Mouse (Mus musculus): Measurements from ENCODE around the gene Bspry. TPM values are rescaled to one million over a fixed set of nuclear protein-coding genes. Genes with fewer than 3 reads are reported as not detected.
"Not testable (repeated sequence)": the region's sequence is repeated elsewhere in the genome, so short reads cannot be mapped to it uniquely, and the experiment has no call there.

Gene Bspry
- 1 to 10 TPM; 3.0 to 6.1 TPM for total RNA-seq (2021)
- long read RNA-seq, experiment 1, transcript Bspry-202 (6 exons, 2,167 nt) = major isoform, 5 of 6 reads
- long read RNA-seq, experiment 1, partial matches to known transcripts = 0 of 6 reads
- long read RNA-seq, experiment 1, other reads (novel, unspliced or antisense) = 1 of 6 reads
- long read RNA-seq, experiment 2, partial matches to known transcripts = 0 of 4 reads
- long read RNA-seq, experiment 2, other reads (novel, unspliced or antisense) = 0 of 4 reads

DNA sequence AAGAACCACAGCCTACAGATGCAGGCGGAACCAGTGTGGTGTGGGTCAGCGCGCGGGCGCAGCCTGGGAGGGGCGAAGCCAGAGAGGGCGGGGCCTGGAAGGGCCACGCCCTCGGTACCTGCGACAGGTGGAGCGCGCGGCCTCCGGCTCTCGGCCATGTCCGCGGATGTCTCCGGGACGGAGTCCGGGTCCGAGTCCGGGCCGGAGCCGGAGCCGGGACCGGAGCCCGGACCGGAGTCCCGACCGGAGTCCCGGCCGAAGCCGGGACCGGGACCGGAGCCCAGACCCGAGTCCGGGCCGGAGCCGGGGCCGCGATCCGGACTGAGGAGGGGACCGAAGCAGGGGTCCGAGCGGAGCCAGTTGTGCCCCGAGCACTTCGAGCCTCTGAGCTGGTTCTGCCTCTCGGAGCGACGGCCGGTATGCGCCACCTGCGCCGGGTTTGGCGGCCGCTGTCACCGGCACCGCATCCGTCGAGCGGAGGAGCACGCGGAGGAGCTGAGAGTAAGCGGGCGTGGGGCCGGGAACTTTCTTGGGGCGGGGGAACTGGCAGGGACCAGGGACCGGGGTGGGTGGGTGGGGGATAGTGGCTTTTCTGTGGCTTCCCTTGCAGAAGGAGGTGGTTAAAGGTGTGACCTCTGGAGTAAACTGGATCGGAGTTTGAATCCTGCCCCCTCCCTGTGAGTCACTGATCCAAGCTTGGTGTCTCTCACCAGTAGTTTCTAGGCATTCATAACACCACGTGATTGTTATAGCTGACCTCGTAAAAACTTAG is at the start of gene Bspry:
Gene Bspry (plus strand): TSS at position 117 of the 772 bp plus-strand sequence.
- DNase-seq = peak; percentile 54 to 64

DNA sequence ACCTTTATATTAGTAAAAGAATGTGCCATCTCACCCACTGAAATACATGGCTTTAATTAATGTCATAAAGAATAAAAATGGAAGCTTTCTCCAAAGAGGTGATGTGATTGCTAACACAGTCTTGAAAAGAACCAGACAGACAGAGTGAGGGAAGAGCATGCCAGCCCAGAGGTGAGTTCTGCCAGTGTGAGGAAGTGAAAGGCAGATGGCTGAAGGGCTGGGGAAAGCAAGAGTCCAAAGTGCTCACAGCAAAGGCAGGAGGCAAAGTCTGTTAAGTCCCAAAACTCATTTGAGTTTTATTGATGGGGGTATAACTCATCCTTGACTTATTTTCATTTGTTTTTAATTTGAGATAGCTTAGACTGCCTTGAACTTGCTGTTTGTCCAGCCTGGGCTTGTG is 49.2 kb upstream of the Bspry start:
- no peak for DNase-seq

DNA sequence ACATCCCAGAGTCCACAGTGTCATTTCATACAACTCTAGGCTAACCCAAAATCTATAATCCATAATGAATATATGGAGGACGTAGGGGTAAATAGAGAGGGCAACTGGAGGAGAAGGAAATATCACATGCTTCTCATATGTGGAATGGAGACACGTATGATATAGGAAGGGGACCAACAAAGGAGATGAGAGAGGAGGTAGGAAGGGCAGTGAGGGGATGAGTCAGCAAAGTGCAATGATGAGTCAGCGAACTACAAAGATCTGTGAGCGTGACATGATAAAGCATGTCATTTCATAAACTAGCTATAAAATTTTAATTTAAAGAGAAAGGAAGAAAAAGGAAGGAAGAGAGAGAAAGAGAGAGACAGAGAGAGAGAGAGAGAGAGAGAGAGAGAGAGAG is 48.3 kb upstream of the Bspry start:
- DNase-seq = peak in 1 of 2 experiments; percentile 51

DNA sequence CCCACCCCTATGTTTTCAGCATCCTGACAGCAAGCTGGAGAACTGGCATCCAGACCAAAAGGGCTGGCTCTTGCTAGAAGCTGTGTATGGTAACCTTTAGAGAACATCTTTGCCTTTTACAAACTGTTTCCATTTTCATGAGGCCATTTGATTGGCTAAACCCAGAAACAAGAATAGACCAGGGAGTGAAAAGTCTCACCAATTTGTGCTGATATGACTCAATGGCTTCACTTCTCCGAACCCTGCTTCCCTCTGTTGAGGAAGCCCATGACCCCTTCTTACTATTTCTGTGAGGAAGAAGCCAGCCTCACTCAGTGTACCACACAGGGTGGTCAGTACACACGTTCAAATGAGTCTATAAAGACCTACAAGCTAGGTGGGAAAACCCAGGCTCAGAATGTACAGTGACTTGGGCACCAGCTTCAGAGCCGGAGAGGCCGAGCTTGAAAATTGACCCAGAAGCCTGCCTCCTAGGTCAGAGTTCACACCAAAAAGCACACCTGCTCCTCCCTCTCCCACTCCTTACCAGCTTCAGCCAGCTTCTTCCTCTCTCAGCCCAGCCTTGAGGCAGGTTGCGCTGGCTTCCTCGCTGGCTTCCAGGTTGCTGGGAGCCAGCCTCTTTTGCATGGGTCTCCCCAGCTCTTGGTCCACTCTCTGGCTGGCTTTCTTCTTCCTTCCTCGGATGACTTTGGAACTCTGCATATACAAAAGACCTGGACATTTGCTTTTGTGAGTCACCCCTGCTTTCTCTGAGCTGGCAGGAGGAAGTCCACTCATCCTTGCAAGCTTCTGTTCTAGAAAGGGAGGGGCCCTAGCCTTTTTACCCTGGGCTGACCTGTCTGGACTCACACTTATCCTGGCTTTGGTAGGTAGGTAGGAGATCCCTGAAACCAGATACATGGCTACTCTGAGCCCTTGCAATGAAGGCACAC is 45.6 kb upstream of the Bspry start:
- DNase-seq = peak in 1 of 2 experiments; percentile 31

DNA sequence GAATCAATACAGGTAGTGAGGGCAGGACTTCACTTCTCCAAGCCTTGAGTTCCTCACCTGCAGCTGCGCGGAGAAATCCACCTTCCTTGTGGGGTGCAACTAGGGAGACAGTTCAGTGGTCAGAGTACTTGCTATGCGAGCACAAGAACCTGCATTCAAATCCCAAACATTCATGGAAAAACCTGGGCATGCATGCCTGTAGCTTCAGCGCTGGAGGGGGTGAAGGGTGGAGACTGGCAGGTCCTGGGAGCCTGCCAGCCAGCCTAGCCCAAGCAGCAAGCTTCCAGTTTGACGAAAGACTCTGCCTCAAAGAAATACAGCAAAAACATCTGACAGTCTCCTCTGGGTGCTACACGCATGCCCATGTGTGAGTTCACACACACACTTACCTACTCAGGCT is 44.8 kb upstream of the Bspry start, which contains the start of gene Rnf183:
Gene Rnf183 (minus strand): TSS at position 172 of the 400 bp plus-strand sequence.
- DNase-seq = no peak

DNA sequence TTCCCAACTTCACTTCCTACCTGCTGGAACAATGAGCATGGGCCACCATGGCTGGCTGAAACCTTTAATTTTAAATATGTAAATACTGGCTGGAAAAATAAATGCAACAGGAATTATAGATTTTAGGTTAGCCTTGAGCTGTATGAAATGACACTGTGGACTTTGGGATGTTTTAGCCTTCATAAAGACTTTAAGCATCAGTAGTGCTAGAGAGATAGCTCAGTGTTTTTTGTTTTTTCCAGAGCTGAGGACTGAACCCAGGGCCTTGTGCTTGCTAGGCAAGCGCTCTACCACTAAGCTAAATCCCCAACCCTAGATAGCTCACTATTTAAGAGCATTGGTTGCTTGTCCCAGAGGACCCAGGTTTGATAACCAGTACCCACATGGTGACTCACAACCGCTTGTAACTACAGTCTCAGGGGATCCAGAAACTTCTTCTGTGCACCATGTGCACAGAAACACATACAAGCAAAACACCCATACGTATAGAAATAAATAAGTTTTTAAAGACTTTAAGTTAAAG is 42.5 kb upstream of the Bspry start:
- no peak for DNase-seq

DNA sequence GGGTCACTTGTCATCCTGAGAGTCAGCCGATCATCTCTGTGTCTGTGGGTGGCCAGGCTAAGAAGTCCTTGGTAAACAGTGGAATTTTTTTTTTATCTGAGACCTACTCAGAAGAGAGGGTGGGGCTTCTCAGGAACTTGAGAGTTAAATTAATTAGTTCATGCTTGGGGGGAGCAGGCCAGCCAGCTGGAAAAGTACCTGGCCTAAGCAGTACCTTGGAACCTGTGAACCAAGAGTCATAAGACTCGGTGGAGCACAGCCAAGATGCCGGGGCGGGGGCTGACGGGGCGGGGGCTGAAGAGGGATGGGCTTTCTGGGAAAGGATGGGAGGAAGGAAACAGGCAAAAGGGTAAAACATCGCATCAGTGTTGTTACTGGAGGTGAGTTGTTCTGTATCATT is 42.0 kb upstream of the Bspry start:
- no peak for DNase-seq

DNA sequence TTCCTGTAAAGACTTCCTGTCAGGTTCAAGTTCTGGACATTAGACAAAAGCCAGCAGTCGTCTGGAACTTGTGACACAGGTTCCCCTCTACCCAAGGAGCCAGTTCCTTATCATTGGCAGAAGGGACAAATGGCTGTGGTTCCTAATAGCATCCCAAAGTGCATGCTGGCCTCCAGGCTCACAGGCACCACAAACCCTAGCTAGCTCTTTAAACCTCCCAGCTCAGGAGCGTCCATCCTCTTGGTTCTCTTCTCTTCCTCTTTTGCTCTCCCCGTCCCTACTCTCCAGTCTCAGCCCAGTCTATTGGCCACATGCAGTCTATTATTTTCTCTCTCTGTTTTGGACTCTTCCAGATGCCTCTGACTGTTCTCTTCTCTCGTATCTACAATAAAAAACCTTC is 40.1 kb upstream of the Bspry start:
- DNase-seq = no peak

DNA sequence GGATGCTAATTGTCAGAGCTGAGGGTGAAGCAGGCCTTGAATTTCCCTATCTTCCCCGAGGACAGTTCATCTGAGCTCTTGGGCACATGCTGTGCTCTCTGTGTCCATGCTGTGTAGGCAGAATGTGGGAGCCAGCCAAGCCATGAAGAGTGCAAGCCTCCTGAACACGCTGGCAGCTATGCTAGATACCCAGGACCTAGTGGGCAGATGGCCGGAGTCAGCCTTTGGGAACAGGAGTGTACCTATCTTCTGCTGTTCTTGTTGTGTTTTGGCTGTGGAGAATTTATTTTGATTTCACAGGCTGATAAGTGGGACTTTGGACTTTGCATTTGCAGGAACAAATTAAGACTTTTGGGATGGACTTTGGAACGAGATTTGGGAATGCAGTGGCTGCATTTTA is 39.3 kb upstream of the Bspry start:
- peak in 1 of 2 experiments; percentile 19 for DNase-seq

DNA sequence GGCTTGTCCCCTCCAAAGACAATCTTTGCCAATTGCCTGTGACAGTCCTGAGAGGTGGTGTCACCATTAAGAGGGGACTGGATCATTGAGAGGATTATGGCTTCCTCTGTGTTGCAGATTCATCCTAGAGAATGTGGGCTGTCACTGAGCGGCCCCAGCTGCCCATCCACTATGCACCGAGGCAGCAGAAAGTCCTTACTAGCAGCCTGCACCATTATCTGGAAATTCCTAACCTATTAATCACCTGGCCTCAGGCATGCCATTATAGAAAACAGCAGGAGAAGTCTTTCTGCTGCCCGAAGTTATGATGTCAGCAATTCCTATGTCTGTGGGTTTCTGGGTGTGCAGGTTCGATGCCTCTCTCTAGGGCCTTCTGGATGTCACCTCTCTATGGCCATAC is 38.9 kb upstream of the Bspry start:
- no peak for DNase-seq

DNA sequence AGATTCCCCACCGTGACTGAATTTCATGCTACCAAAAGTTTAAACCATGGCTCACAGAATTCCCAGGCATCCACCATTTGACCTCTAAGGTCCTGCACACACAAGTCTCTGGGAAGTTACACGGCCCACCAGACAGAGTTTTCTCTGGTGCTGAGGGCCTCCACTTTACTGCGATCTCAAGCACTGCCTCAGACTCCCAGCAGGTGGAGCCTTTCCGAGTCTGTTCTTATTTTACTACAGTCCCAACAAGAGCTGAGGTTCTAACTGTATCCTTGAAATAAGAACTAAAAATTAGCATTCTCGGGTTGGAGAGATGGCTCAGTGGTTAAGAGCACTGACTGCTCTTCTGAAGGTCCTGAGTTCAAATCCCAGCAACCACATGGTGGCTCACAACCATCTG is 24.9 kb upstream of the Bspry start:
- peak; percentile 31 to 61 for DNase-seq

DNA sequence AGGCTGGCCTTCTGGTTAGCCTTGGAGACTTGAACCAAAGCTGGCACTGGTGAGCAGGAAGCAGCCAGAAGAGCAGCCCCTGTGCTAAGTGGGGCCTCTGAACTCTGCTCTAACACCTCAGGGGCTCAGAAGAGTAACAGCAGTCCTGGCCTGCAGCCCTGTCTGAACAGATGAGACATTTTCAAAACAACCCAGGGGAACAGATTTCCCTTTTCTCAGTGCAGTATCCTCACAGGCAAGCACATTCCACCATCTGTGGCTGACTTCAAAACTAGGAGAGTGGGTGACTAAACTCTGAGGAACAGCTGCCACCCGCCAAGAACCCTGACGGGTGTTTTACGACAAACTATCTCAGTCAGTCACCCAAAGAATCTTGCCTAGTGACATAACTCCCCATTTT is 20.8 kb upstream of the Bspry start:
- DNase-seq = no peak

DNA sequence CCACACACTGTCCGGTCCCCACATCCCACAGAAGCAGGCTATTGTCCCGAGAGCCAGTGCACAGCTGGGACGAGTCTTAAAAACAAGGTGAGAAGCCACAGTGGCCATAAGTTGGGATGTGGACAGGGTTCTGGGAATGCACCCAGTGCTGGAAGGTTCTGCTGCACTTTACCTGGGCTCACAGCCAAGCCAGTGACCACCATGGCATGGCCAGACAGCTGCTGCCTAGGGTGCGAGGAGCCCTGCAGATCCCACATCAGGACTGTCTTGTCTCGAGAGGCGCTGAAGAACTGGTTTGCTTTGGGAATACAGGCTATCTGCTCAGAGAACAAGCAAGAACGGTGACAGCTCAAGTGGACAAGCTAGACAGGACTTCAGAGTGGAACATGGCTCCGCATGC is 19.5 kb upstream of the Bspry start:
- DNase-seq = no peak

DNA sequence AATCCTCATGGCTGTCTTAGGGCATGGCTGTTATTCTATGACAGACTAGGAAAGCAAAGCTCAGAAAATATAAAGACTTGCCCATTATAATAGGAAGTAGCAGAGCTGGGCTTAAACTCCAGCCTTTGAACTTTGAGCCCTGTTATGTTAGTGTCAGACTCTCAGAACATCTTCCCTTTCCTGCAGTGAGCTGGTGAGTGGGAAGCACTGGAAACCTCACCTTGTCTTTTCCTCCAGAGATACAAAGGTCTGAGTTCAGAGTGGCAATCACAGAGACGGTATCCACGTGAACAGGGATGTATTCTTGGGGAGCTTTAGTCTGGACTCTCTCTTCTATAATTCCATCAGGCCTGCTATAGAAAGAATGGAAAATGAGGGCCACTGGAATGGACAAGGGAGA is 16.7 kb upstream of the Bspry start:
- no peak for DNase-seq

DNA sequence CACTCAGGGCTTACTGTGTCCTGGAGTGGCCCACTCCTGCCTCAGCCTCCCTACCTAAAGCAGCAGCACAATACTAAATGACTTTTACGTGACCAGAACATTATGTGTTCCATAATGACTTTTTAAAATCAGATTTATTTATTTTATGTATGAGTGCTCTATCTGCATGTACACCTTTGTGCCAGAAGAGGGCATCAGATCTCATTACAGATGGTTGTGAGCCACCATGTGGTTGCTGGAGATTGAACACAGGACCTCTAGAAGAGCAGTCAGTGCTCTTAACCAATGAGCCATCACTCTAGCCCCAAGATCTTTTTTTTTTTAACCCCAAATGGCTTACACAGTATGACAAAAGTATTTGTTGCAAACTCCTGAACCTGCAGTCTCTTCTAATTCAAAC is 11.7 kb upstream of the Bspry start:
- DNase-seq = no peak

DNA sequence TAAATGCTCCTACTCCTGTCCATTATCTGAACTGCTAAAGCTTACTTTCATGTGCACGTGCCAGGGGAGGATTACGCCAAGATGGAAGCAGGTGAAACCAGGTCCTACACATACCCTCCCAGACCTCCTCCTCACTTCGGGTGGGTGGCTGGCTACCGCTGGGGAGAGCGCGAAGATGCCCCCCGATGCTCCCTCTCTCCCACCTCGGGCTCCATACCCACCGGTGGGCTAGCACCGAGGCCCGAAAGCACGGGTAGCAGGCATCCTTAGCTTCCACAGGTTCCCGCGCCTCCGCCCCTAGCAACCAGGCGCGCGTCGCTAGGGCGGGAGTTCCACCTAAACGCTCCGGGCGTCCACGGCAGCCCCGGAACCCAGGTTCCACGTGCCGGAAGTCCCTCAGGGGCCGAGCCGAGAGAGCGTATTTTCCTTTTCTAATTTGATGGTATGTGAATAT is 9.2 kb upstream of the Bspry start, which contains the start of gene Wdr31:
Gene Wdr31 (minus strand): TSS at position 299 of the 454 bp plus-strand sequence.
- DNase-seq = peak; percentile 84 to 85

DNA sequence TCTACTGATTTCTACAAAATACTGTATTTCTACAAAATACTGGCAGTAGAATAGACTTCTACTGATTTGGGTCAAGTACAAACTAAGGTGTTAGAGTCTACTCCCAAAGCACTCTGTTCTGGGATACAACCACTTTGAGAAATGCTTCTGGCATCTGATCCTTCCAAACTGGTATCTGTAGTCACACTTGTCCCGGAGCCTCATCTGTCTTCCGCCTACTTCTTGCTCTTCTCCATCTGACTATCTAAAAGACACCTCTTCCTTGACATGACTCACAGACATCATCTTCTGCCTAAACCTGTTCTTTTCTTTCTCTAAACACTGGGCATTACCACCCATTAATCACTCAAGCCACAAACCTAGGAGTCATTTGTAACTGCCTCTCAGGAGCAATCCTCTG is 7.8 kb upstream of the Bspry start:
- no peak for DNase-seq

DNA sequence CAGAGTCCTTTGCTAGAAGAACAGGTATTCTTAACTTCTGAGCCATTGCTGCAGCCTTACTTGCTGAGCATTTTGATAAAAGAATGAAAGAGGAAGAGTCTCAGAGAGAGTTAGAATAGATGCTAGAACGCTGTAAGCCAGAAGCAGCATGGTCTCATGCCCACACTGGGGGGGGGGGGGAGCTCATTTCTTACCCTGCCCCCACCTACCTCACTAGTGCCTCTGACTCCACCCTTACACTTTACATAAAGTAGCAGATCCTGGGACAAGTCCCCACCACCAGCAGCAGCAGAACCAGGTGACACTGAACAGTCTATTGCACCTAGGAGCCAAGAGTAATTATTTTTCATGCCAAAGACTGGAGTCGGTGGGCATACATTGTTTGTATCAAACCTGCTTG is 4.7 kb upstream of the Bspry start:
- DNase-seq = no peak

DNA sequence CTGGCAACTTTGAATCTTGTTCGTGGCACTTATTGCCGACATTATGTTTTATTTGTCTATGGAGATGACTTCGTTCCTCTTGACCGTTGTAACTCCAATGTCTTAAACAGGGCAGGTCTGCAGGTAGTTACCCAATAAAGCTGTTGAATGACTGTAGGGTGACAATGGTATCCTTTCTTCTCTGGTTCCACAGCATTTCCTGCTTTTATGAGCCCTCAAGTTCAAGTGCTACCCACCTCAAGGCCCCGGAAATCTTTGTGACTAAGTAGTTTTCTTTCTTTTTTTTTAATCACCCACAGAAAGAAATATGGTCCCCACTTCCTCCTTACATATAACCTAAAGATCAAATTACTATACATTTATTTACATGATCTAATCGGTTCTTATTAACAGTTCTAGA is 4.1 kb upstream of the Bspry start:
- no peak for DNase-seq

DNA sequence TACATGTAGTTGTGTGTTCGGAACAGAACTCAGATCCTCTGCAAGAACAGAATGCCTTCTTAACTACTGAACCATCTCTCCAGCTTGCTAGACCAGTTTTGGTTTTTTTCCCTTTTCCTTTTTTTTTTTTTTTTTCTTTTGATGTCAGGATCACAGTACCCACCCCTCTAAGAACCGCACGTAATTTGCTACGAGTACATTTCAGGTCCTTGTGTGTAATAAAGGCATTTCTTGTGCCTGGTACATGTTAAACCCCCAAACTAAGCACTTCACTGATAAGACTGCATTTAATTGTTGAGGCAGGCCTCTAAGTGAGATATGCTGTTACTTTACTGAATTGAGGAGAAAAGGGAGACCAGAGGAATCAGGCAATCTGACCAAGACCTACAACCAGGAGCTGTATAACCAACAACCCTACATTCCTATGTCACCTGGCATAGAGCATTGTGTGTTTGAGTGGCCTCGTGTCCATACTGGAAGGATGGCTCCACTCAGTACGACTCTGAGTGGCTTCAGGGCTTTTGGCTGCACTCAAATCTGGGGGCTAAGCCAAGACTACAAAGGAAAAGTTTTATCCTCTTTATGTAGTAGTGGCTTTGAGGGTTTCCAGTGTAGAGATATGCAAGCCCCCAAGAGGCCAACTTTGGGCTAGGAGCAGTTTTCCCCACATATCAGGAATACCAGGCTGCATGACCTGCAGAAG is 2.2 kb upstream of the Bspry start:
- DNase-seq = no peak

DNA sequence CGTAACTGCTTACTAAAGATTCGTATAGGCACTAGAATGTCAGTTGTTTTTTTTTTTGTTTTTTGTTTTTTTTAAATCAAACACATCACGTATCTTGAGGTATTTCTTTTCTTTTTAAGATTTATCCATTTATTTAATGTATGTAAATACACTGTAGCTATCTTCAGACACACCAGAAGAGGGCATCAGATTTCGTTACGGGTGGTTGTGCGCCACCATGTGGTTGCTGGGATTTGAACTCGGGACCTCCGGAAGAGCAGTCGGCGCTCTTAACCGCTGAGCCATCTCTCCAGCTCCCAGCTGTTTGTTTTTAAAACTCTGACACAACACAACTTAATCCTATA is 288 bp upstream of the Bspry start:
- not testable (repeated sequence) for DNase-seq
